Mouse (Mus musculus) ES-E14 (cell line): ENCODE results near the gene Tha1. TPM values are rescaled to one million over a fixed set of nuclear protein-coding genes. Genes with fewer than 3 reads are reported as not detected.
A peak's percentile ranks its signal among the peaks of the same experiment; 100 is the strongest.

Experiments used
- DNase-seq: peaks from one replicate; pipeline ENCODE4 v3.0.0-alpha.2; 2013; ENCODE audit warnings: low read depth, low spot score
- H3K27ac ChIP-seq: 2 replicates; pipeline ENCODE4 v1.5.1; 2012; ENCODE audit warnings: low read depth, mild to moderate bottlenecking, low read length, moderate library complexity, mixed read lengths; ENCODE audit not compliant: poor library complexity, insufficient read depth, severe bottlenecking
- H3K36me3 ChIP-seq: 2 replicates; pipeline ENCODE4 v1.6.1; 2012; ENCODE audit warnings: mild to moderate bottlenecking, low read length, moderate library complexity, mixed read lengths; ENCODE audit not compliant: control insufficient read depth, poor library complexity, insufficient read depth, severe bottlenecking
- H3K4me1 ChIP-seq, 2 experiments: fragments of 150-350 bp in 1 of 2; sonication (generic) in 1 of 2; 2 replicates each; pipeline ENCODE4 v1.6.1; 2012; ENCODE audit warnings: low read length in 2 of 2, mild to moderate bottlenecking in 1 of 2, mixed read lengths in 1 of 2; ENCODE audit not compliant: control insufficient read depth in 2 of 2, insufficient read depth in 2 of 2, poor library complexity in 1 of 2
- H3K4me3 ChIP-seq, 2 experiments: fragments of 150-350 bp in 1 of 2; sonication (generic) in 1 of 2; 2 replicates each; pipeline ENCODE4 v1.5.1; 2012; ENCODE audit warnings: low read length in 2 of 2, low read depth in 1 of 2, mild to moderate bottlenecking in 1 of 2, mixed read lengths in 1 of 2; ENCODE audit not compliant: insufficient read depth in 1 of 2, poor library complexity in 1 of 2, severe bottlenecking in 1 of 2
- H3K9ac ChIP-seq: 2 replicates; pipeline ENCODE4 v1.6.1; 2012; ENCODE audit warnings: low read depth, mild to moderate bottlenecking, low read length, mixed read lengths; ENCODE audit not compliant: poor library complexity, insufficient read depth, severe bottlenecking
- H3K9me3 ChIP-seq: fragments of 150-350 bp; sonication (generic); 2 replicates; pipeline ENCODE4 v1.6.1; 2012; ENCODE audit warnings: low read depth, mild to moderate bottlenecking, low read length; ENCODE audit not compliant: control insufficient read depth, insufficient read depth
- CHD2 ChIP-seq: IDR thresholded peaks from 2 replicates; pipeline ENCODE4 v1.6.1; 2014; ENCODE audit warnings: mild to moderate bottlenecking, low read depth, low read length, inconsistent platforms
- HCFC1 ChIP-seq: IDR thresholded peaks from 2 replicates; pipeline ENCODE4 v1.6.1; 2012; ENCODE audit warnings: low read length, inconsistent platforms, borderline replicate concordance; ENCODE audit not compliant: insufficient read depth
- MAFK ChIP-seq: IDR thresholded peaks from 2 replicates; pipeline ENCODE4 v1.6.1; 2014; ENCODE audit warnings: mild to moderate bottlenecking, low read depth, low read length, inconsistent platforms; ENCODE audit not compliant: insufficient read depth
- ZC3H11A ChIP-seq: IDR thresholded peaks from 2 replicates; pipeline ENCODE4 v1.6.1; 2012; ENCODE audit warnings: low read depth, mild to moderate bottlenecking, inconsistent platforms, low read length, borderline replicate concordance
- ZNF384 ChIP-seq: IDR thresholded peaks from 2 replicates; pipeline ENCODE4 v1.6.1; 2012; ENCODE audit warnings: low read depth, low read length, inconsistent platforms
- in situ Hi-C, 2 experiments: fragments of 600-800 bp; cut with MboI; formaldehyde crosslinking; loops; one replicate each; pipeline ENCODE4 v1.15.1; 2025; ENCODE audit warnings: low sequenced_read_pairs in 2 of 2, inconsistent platforms in 1 of 2; ENCODE audit not compliant: unreplicated experiment in 2 of 2
- total RNA-seq: library from RNA; depleted of rRNA; stranded (reverse); fragments of 300-350 nt; gene quantifications from 2 replicates; pipeline ENCODE4 v1.2.3, GENCODE M21; 2012

Tha1 gene
- total RNA-seq, 1 experiment = 1.2 TPM

- in situ Hi-C loops = no loop called here
- H3K9ac ChIP-seq = no peak overlapping the region
Observed at GRCm38 (mm10) chr11:117827386-117827785, 45.9 kb downstream of the Tha1 start.

GRCm38 (mm10) chr11:117826916-117827315 lies 46.4 kb downstream of the Tha1 start:
- Histone ChIP-seq H3K4me3 (no peak overlapping the region), H3K27ac (no peak overlapping the region), H3K9ac (no peak overlapping the region; the same call in 1 of the 2 replicates), H3K36me3 (peaks cover 11% of the 10 kb centered on the region), H3K9me3 (no peaks in the 10 kb centered on the region), H3K4me1 (peaks cover 7 to 26% of the 10 kb centered on the region in 2 experiments)
- TF ChIP-seq ZC3H11A (no peak), MAFK (no peak)
- DNase-seq = no peak
- in situ Hi-C loops = no loop called here

More at GRCm38 (mm10) chr11:117827386-117827785, 45.9 kb downstream of the Tha1 start:
- TF ChIP-seq MAFK (no peak), CHD2 (no peak), ZC3H11A (no peak), HCFC1 (no peak), ZNF384 (no peak)
- H3K9me3 ChIP-seq = no peaks in the 10 kb centered on the region
- peaks cover 10% of the 10 kb centered on the region for H3K36me3 ChIP-seq
- H3K4me1 ChIP-seq = peaks cover 7 to 24% of the 10 kb centered on the region in 2 experiments
- no peak for DNase-seq
- no peak overlapping the region for H3K27ac ChIP-seq
- no peak overlapping the region for H3K4me3 ChIP-seq

GRCm38 (mm10) chr11:117826164-117826563 lies 47.1 kb downstream of the Tha1 start:
- no peaks in the 10 kb centered on the region for H3K9me3 ChIP-seq
- no peak for TF ChIP-seq ZNF384
- no peak for TF ChIP-seq CHD2
- TF ChIP-seq HCFC1 = no peak
- TF ChIP-seq ZC3H11A = no peak
- no peak for TF ChIP-seq MAFK
- in situ Hi-C loops = no loop called here
- peak overlapping the region; percentile 96 for H3K9ac ChIP-seq
- H3K4me3 ChIP-seq = peak overlapping the region; percentile 82 to 88
- peaks cover 4 to 26% of the 10 kb centered on the region in 2 experiments for H3K4me1 ChIP-seq
- H3K36me3 ChIP-seq = peaks cover 19% of the 10 kb centered on the region
- no peak for DNase-seq
- peak overlapping the region; percentile 61; the same call in 1 of the 2 replicates for H3K27ac ChIP-seq

GRCm38 (mm10) chr11:117825333-117826101 lies 47.8 kb downstream of the Tha1 start, which contains the start of the genes Afmid and Tk1:
Afmid (plus strand) TSS chr11:117825924.
Tk1 (minus strand) TSS chr11:117826092.
- TF ChIP-seq ZNF384 = no peak
- TF ChIP-seq HCFC1 = no peak; the same call in 1 of the 2 replicates
- no peak for TF ChIP-seq ZC3H11A
- no peak for TF ChIP-seq MAFK
- no peak for TF ChIP-seq CHD2
- H3K27ac ChIP-seq = peak within 1 kb of the TSS; percentile 89
- no peaks in the 10 kb centered on the region for H3K9me3 ChIP-seq
- H3K36me3 ChIP-seq = peaks cover 23% of the 10 kb centered on the region
- peak within 1 kb of the TSS; percentile 82 to 88 for H3K4me3 ChIP-seq
- peak within 1 kb of the TSS; percentile 96 for H3K9ac ChIP-seq
- DNase-seq = peak; percentile 90
- peaks cover 4 to 26% of the 10 kb centered on the region in 2 experiments for H3K4me1 ChIP-seq
- in situ Hi-C loops = no loop called here
